Mouse (Mus musculus) spleen, adult 2 months (tissue): Measurements from ENCODE around the gene Anxa8.
A peak's percentile ranks its signal among the peaks of the same experiment; 100 is the strongest.

ENCODE experiments used
- CTCF ChIP-seq: fragments of 200-500 bp; IDR thresholded peaks from 2 replicates; pipeline ENCODE4 v1.5.1; 2011; ENCODE audit warnings: mild to moderate bottlenecking, inconsistent platforms; ENCODE audit not compliant: insufficient read depth, insufficient read length, insufficient replicate concordance; ENCODE audit errors: extremely low read depth
- POLR2A ChIP-seq: fragments of 200-500 bp; IDR thresholded peaks from 2 replicates; pipeline ENCODE4 v1.6.1; 2011; ENCODE audit warnings: low read depth, low read length, inconsistent platforms

DNA sequence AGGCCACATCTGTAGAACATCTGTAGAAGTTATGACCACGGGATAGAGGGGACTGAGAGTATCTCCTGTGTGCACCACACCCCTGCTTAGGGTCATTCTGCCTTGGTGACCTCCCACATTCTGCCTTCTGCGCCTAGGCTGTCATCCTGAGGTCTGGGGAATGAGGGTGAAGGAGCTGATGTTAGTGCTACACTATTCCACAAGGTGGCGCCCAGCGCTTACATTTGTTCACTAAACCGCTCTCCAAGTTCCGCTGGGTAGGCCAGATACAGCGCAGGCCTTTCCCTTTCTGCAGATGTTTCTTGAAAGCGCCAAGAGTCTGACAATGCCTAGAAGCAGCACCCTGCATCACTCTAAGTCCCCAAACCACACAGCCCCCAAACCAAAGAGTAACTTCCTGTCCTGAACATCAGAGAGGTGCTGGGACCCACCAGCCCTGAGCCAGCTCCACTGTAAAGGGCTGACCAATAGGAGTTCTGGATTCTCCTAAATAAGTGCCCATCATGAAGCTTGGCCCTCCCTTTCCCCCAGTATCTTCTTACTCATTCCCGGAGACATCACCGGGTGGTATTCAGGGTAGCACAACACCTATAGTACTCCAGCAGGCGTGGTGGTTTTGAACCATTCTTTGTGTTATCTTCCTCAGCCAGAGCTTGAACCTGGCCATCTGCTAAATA lies 5.3 kb upstream of the Anxa8 start:
- peak; percentile 36; the same call in 1 of the 2 replicates for TF ChIP-seq CTCF
- TF ChIP-seq POLR2A, result no peak
